Comparison of ENCODE assay signal across 8 mouse cellular contexts in genomic region chr5:31192939-31193630, GRCm38 (mm10). TPM values are rescaled to one million over a fixed set of nuclear protein-coding genes. Genes with fewer than 3 reads are reported as not detected.
DNase-seq lines count a peak whose midpoint lies in the region; ATAC-seq and TF ChIP-seq lines count a peak whose summit lies in the region.

Gene Snx17 (plus strand): TSS chr5:31193227.
Gene Eif2b4 (minus strand): TSS chr5:31193430.

- H3K4me2 ChIP-seq in kidney, embryonic 14.5 days (replicated peaks; ENCODE audit: low read depth, low read length): peak within 1 kb of the TSS; percentile 90
- peak within 1 kb of the TSS; percentile 72 for H3K4me2 ChIP-seq in limb, embryonic 15.5 days

- peak within 1 kb of the TSS; percentile 80 for H3K9ac ChIP-seq in kidney, embryonic 14.5 days (ENCODE audit: low read depth, low read length)
- H3K9ac ChIP-seq in limb, embryonic 15.5 days: peak within 1 kb of the TSS; percentile 82

- H3K27me3 ChIP-seq in kidney, embryonic 14.5 days (ENCODE audit: control insufficient read depth, insufficient read depth, low read length): no peaks in the 10 kb centered on the region
- no peaks in the 10 kb centered on the region for H3K27me3 ChIP-seq in limb, embryonic 15.5 days

- DNase-seq in A20 (ENCODE audit: low read depth, low spot score): peak; percentile 99
- DNase-seq in heart, adult 9 months (ENCODE audit: low spot score in 2 of 2): peak; percentile 99
- DNase-seq in monocyte, adult 2 months (ENCODE audit: low read depth in 1 of 2, low spot score in 2 of 2): peak; percentile 96
- DNase-seq in spleen, postnatal 36 days (ENCODE audit: low spot score in 2 of 2): peak; percentile 99 to 100

- H3K4me1 ChIP-seq in bone marrow macrophage, adult 2 months (ENCODE audit: control insufficient read depth, insufficient read depth, low read length): peaks cover 43% of the 10 kb centered on the region
- no peaks in the 10 kb centered on the region for H3K4me1 ChIP-seq in embryonic fibroblast, embryonic 13.5 days (ENCODE audit: control insufficient read depth, insufficient read depth, low read length)
- peaks cover 14% of the 10 kb centered on the region for H3K4me1 ChIP-seq in kidney, embryonic 14.5 days (ENCODE audit: control insufficient read depth, insufficient read depth, low read length)
- peaks cover 19% of the 10 kb centered on the region for H3K4me1 ChIP-seq in limb, embryonic 15.5 days

- WGBS in kidney, embryonic 14.5 days: under 1% methylated on average over 48 of the region's 48 CpGs
- WGBS in limb, embryonic 15.5 days: under 1% methylated on average over 48 of the region's 48 CpGs

- no peak for TF ChIP-seq POLR2A in bone marrow macrophage, adult 2 months (IDR thresholded peaks at IDR 0.05; ENCODE audit: borderline replicate concordance, low read depth, low read length)
- peak; percentile 89 for TF ChIP-seq POLR2A in embryonic fibroblast, embryonic 13.5 days (IDR thresholded peaks at IDR 0.05; ENCODE audit: low read depth, low read length)

- TF ChIP-seq CTCF in bone marrow macrophage, adult 2 months (IDR thresholded peaks at IDR 0.05; ENCODE audit: low read depth, low read length): peak; percentile 31; the same call in 1 of the 2 replicates
- peak; percentile 83 for TF ChIP-seq CTCF in embryonic fibroblast, embryonic 13.5 days (IDR thresholded peaks at IDR 0.05; ENCODE audit: borderline replicate concordance, insufficient read depth, low read length)

- peak within 1 kb of the TSS; percentile 96 for H3K4me3 ChIP-seq in bone marrow macrophage, adult 2 months (ENCODE audit: insufficient read depth, low read length)
- peak within 1 kb of the TSS; percentile 68 for H3K4me3 ChIP-seq in embryonic fibroblast, embryonic 13.5 days (ENCODE audit: insufficient read depth, low read length)
- peak within 1 kb of the TSS; percentile 72 for H3K4me3 ChIP-seq in kidney, embryonic 14.5 days (ENCODE audit: low read length)
- H3K4me3 ChIP-seq in limb, embryonic 15.5 days: peak within 1 kb of the TSS; percentile 65

- peaks cover 65% of the 10 kb centered on the region for H3K36me3 ChIP-seq in kidney, embryonic 14.5 days (ENCODE audit: control insufficient read depth, insufficient read depth, low read length)
- peaks cover 67% of the 10 kb centered on the region for H3K36me3 ChIP-seq in limb, embryonic 15.5 days

- H3K27ac ChIP-seq in bone marrow macrophage, adult 2 months (ENCODE audit: insufficient read depth, low read depth, low read length): peak within 1 kb of the TSS; percentile 77
- H3K27ac ChIP-seq in embryonic fibroblast, embryonic 13.5 days (ENCODE audit: insufficient read depth, low read length): peak within 1 kb of the TSS; percentile 49
- peak within 1 kb of the TSS; percentile 72 for H3K27ac ChIP-seq in kidney, embryonic 14.5 days (ENCODE audit: low read depth, low read length)
- peak within 1 kb of the TSS; percentile 92 for H3K27ac ChIP-seq in limb, embryonic 15.5 days

- ATAC-seq in kidney, embryonic 14.5 days (ENCODE audit: low FRiP score, low TSS enrichment): peak; percentile 96
- peak; percentile 95 for ATAC-seq in limb, embryonic 15.5 days (ENCODE audit: insufficient number of reproducible peaks, low FRiP score, low TSS enrichment, low read depth)

- H3K9me3 ChIP-seq in kidney, embryonic 14.5 days (ENCODE audit: control insufficient read depth, low read length): no peaks in the 10 kb centered on the region
- no peaks in the 10 kb centered on the region for H3K9me3 ChIP-seq in limb, embryonic 15.5 days

RNA-seq across cellular contexts. Expression of gene Snx17, which starts in this region (rescaled TPM):
- 80.3 and 85.8 TPM in 2 replicates for polyA plus RNA-seq in bone marrow macrophage, adult 2 months (2012; ENCODE audit: insufficient read depth, insufficient read length, missing spikeins)
- 91.9 and 113 TPM in 2 replicates for polyA plus RNA-seq in embryonic fibroblast, embryonic 13.5 days (2011; ENCODE audit: insufficient read length, low read depth, missing spikeins)
- polyA plus RNA-seq in kidney, embryonic 14.5 days (2014; fragmentation: Nextera tagmentation; extraction: Ambion mirVana): 110 and 133 TPM in 2 replicates
- 141 and 154 TPM in 2 replicates for polyA plus RNA-seq in limb, embryonic 15.5 days (2015; fragmentation: Nextera tagmentation; extraction: Ambion mirVana)

RNA-seq across cellular contexts. Expression of gene Eif2b4, which starts in this region (rescaled TPM):
- 28.3 and 28.9 TPM in 2 replicates for polyA plus RNA-seq in bone marrow macrophage, adult 2 months (2012; ENCODE audit: insufficient read depth, insufficient read length, missing spikeins)
- 19.8 and 21.6 TPM in 2 replicates for polyA plus RNA-seq in embryonic fibroblast, embryonic 13.5 days (2011; ENCODE audit: insufficient read length, low read depth, missing spikeins)
- polyA plus RNA-seq in kidney, embryonic 14.5 days (2014; fragmentation: Nextera tagmentation; extraction: Ambion mirVana): 60.1 and 67.3 TPM in 2 replicates
- polyA plus RNA-seq in limb, embryonic 15.5 days (2015; fragmentation: Nextera tagmentation; extraction: Ambion mirVana): 64.2 and 69.0 TPM in 2 replicates

Comparison
In these comparisons a context has a peak if more than half of its experiments do, and no peak if none do; other contexts are left out.
1. Peak in every context shown above with its lines: DNase-seq, ATAC-seq, H3K4me3 ChIP-seq and H3K27ac ChIP-seq.